Mouse (Mus musculus) embryonic facial prominence, embryonic 10.5 days (tissue): ENCODE measurements around the gene Tmprss15. TPM values are rescaled to one million over a fixed set of nuclear protein-coding genes. Genes with fewer than 3 reads are reported as not detected.

ENCODE experiments used
- DNase-seq: peaks from one replicate; pipeline ENCODE4 v3.0.0-alpha.2; 2017; ENCODE audit warnings: low spot score
- H3K27ac ChIP-seq: fragments of 300-500 bp; sonication (generic); replicated peaks from 2 replicates; pipeline ENCODE4 v1.5.1; 2016; ENCODE audit warnings: mild to moderate bottlenecking
- H3K27me3 ChIP-seq: fragments of 300-500 bp; sonication (generic); replicated peaks from 2 replicates; pipeline ENCODE4 v1.6.1; 2016; ENCODE audit warnings: low read depth, mild to moderate bottlenecking; ENCODE audit not compliant: poor library complexity, severe bottlenecking
- H3K36me3 ChIP-seq: fragments of 300-500 bp; sonication (generic); replicated peaks from 2 replicates; pipeline ENCODE4 v1.6.1; 2016; ENCODE audit warnings: mild to moderate bottlenecking, moderate library complexity
- H3K4me1 ChIP-seq: fragments of 300-500 bp; sonication (generic); 2 replicates; pipeline ENCODE4 v1.6.1; 2016
- H3K4me3 ChIP-seq: fragments of 300-500 bp; sonication (generic); 2 replicates; pipeline ENCODE4 v1.5.1; 2016; ENCODE audit warnings: mild to moderate bottlenecking, moderate library complexity
- H3K9me3 ChIP-seq: fragments of 300-500 bp; sonication (generic); 2 replicates; pipeline ENCODE4 v1.6.1; 2016; ENCODE audit warnings: mild to moderate bottlenecking
- WGBS: fragments of 180-500 bp; shearing (Covaris S2); methylation state at CpG from one replicate; pipeline ENCODE4 v1.1.7; 2016; 5-methylcytosine and 5-hydroxymethylcytosine counted together
- polyA plus RNA-seq: library from polyadenylated mRNA; unstranded; fragments of >200 nt; fragmentation: Nextera tagmentation; extraction: Ambion mirVana; gene quantifications from 2 replicates; pipeline ENCODE4 v1.2.1, GENCODE M21; 2016

Tmprss15 gene
- 0.04 TPM in 1 of 2 replicates, not detected in the other for polyA plus RNA-seq

DNA sequence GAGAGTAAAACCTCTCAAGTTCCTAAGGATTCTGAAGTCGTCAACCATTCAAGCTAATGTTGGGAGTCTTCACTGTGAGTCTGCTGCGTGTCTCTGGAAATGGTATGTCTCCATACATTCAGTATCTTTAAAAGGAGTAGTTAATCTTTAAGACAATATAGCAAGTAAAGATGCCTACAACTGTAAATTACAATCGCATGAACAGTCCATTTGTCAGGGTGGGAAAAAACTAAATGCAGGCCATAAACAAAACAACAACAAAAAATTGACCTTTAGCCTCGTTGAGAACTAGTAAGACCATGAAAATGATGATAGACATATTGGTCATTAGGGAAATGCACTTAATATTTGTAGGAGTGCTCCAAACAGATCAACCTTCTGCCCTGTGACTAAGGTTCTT lies at the start of gene Tmprss15:
Tmprss15 (minus strand) TSS at position 101 of the 400 bp plus-strand sequence.
- DNase-seq: no peak
- Histone ChIP-seq H3K27me3 (no peaks in the 10 kb centered on the region), H3K4me3 (no peak within 1 kb of the TSS), H3K9me3 (no peaks in the 10 kb centered on the region), H3K4me1 (no peaks in the 10 kb centered on the region), H3K36me3 (no peaks in the 10 kb centered on the region), H3K27ac (no peak within 1 kb of the TSS)
- WGBS: 90% methylated on average over 4 of the region's 4 CpGs

DNA sequence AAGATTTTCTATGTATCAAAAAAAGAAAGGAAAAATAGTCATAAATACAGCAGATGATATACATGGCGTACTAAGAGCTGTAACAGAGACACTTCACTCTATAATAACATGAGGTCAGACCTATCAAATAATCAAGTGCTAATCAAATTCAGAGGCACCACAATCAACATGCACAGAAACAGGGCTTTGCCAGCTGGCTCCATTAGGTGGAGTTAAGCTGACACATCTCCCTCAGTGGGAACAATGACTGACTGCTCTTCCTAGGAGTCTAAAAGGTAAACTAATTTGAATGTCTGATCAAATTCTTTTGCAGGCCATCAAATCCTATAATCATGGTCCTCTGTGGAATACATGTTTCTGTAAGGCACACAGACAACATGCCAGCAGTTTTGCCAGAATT lies 24.0 kb upstream of the Tmprss15 start:
- Histone ChIP-seq H3K36me3 (no peaks in the 10 kb centered on the region), H3K27ac (no peak overlapping the region), H3K27me3 (no peaks in the 10 kb centered on the region), H3K9me3 (no peaks in the 10 kb centered on the region), H3K4me3 (no peak overlapping the region), H3K4me1 (peaks cover 8% of the 10 kb centered on the region; the same call in 1 of the 2 replicates)
- 75% methylated on average over 1 of the region's 1 CpGs for WGBS
- DNase-seq: no peak

DNA sequence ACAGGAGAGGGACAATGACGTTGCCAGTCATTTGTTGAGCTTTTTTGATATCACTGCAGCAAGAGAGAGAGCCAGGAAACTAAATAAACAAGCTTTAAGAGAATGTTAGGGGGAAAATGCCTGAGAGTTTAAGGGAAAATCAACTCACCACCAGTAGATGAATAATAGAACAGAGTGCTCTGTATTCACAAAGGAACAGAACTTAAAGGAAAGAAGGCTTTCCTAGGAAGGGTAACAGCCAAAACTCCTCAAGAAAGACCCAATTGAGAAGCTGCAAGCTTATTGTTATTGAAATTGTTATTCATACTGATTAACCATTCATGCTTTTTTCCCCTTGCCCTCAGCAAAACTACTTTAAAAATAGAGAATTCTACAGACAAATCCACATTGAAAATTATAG lies 18.6 kb upstream of the Tmprss15 start:
- Histone ChIP-seq H3K4me1 (0 out of 2 replicates have a peak, but pooled peaks cover 3% of the 10 kb centered on the region), H3K27ac (no peak overlapping the region)
- 43% methylated on average over 1 of the region's 1 CpGs for WGBS

DNA sequence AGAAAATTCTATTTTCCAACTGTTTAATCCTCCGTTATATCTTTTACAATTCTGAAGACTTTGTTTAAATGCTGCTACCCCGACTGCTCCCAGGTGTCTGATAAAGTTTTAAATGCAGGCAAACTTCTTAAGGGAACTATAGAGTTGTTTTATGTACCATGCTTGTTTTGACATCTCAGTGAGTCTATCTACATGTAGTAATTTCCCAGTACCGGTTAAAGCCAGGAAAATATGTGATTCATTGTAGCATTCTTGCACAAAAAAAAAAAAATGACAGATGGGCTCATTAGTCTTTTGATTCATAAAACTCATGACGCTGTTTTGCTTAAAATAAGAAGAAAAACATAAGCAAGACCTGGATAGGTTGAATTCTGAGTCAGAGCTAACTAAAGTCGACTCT lies 18.1 kb upstream of the Tmprss15 start:
- H3K36me3 ChIP-seq: no peaks in the 10 kb centered on the region
- no peaks in the 10 kb centered on the region for H3K27me3 ChIP-seq
- 87% methylated on average over 5 of the region's 5 CpGs for WGBS
- H3K9me3 ChIP-seq: no peaks in the 10 kb centered on the region
- H3K4me3 ChIP-seq: no peak overlapping the region
- 0 out of 2 replicates have a peak, but pooled peaks cover under 1% of the 10 kb centered on the region for H3K4me1 ChIP-seq
- DNase-seq: no peak
- H3K27ac ChIP-seq: no peak overlapping the region

More for the DNA sequence above, 18.6 kb upstream of the Tmprss15 start:
- Histone ChIP-seq H3K4me3 (no peak overlapping the region), H3K36me3 (no peaks in the 10 kb centered on the region), H3K9me3 (no peaks in the 10 kb centered on the region), H3K27me3 (no peaks in the 10 kb centered on the region)
- no peak for DNase-seq

DNA sequence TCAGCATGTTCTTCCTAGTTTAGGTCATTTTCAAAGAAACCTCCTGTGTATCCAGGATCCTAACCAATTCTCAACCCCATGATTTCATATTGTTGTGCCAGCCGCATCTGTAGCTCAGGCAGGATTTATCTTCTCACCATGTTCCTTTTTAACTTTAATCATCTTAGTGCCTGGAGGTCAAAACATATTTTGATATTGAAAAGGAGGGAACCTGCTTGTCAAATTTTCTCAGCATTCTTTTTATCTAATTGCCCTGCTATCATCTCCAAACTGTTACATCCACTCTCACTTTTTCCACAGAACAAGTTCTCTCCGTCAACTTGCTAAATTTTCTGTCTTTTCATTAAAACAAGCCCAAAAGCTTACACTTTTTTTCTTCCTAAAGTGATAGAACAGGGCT lies 9.4 kb upstream of the Tmprss15 start:
- WGBS: 88% methylated on average over 2 of the region's 2 CpGs
- H3K9me3 ChIP-seq: no peaks in the 10 kb centered on the region
- no peaks in the 10 kb centered on the region for H3K27me3 ChIP-seq
- no peak overlapping the region for H3K27ac ChIP-seq
- no peak overlapping the region for H3K4me3 ChIP-seq
- H3K36me3 ChIP-seq: no peaks in the 10 kb centered on the region
- no peaks in the 10 kb centered on the region for H3K4me1 ChIP-seq
- no peak for DNase-seq

DNA sequence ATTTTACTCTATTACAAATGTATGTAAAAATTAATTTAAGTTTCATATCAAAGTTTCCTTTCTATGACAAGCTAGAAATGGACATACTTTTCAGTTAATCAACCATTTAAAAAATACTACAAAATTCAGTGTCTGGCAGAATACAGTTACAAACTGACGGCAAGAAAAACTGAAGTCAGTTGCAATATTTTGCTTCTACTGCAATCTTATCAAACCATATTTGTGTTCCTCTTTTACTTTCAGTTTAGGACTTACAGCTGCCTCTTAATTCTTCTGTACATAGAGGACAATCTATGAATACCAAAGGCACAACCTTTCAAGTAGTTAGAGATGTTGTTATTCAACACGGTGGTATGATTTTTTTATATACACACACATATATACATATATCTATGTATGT lies 7.4 kb upstream of the Tmprss15 start:
- Histone ChIP-seq H3K4me1 (no peaks in the 10 kb centered on the region), H3K27me3 (no peaks in the 10 kb centered on the region), H3K36me3 (no peaks in the 10 kb centered on the region), H3K27ac (no peak overlapping the region), H3K4me3 (no peak overlapping the region), H3K9me3 (no peaks in the 10 kb centered on the region)
- 94% methylated on average over 2 of the region's 2 CpGs for WGBS
- no peak for DNase-seq

DNA sequence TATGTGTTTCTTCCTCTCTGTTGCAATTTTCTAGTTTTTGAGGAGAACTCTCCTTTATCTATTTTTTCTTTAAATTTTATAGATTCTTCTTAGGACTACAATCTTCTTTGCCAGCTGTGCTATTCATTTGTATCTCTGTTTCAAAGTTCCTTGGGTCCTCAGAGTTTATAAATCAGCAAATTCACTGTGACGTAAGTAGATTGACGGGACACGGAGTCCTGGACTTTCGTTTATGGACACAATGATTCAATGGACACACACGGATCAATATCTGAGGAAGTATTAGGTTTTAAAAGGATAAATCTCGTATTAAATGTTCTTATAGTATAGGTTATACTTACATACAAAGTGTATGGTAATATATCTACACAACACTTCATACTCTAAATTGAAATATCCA lies 4.3 kb downstream of the Tmprss15 start:
- H3K36me3 ChIP-seq: no peaks in the 10 kb centered on the region
- whole genome bisulfite sequencing: 91% methylated on average over 6 of the region's 6 CpGs
- no peaks in the 10 kb centered on the region for H3K4me1 ChIP-seq
- no peaks in the 10 kb centered on the region for H3K27me3 ChIP-seq
- no peak for DNase-seq
- H3K9me3 ChIP-seq: no peaks in the 10 kb centered on the region
- no peak overlapping the region for H3K4me3 ChIP-seq
- no peak overlapping the region for H3K27ac ChIP-seq

DNA sequence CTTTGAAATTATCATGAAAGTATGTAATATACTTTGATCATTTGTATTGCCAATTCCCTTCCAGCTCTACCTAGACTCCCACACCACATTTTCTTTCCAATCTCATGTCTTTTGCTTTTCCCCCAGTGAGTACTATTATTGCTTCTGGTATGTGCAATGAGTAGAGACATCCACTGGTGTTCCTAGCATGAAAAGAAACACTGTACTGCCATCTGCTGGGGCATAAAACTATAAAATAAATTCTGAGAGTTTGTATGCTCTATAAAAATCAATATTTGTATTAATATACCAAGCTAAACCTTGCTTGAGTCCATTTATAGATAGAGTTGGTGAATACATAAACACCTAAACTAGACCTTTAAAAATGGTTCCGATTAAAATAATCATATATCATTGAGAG lies 27.0 kb downstream of the Tmprss15 start:
- H3K27me3 ChIP-seq: no peaks in the 10 kb centered on the region
- H3K4me3 ChIP-seq: no peak overlapping the region
- H3K27ac ChIP-seq: no peak overlapping the region
- no peaks in the 10 kb centered on the region for H3K9me3 ChIP-seq
- no peak for DNase-seq
- no peaks in the 10 kb centered on the region for H3K4me1 ChIP-seq
- 93% methylated on average over 1 of the region's 1 CpGs for WGBS
- H3K36me3 ChIP-seq: no peaks in the 10 kb centered on the region

DNA sequence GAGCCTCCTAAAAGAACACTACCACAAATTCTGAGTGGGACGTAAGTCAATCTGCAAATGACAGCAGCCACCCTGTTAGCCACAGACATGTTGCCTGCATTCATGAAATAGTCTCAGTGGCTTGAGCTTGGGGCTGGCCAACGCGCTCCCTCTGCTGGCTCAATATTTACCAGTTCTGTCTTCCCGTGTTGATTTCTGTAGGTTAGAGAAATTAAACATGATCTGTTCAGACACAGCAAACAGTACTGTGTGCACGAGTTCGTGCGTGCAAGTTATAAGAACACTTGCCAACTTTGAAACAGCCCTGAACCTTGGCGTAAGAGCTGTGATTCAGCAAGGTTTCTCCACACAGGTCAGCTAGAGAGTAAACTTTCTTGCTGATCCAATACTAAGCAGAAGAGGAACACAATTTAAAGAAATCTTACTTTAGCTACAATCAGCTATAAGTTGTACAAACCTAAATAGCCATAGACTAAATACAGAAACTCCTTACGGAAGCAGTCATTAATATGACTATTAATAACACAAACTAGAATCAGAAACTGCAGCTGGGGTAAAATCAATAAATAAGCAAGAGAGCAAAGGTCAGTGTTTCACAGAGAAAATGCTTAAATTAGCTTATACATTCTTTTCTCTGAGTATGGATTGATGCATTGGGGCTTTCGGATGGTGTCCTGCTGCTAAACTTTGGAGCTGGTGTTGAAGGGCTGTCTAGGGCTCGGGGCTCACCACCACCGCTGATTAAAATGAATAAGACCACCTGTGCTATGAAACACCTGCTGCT lies 31.9 kb downstream of the Tmprss15 start:
- peak; percentile 31 for DNase-seq
- Histone ChIP-seq H3K27ac (no peak overlapping the region), H3K9me3 (no peaks in the 10 kb centered on the region), H3K36me3 (no peaks in the 10 kb centered on the region), H3K27me3 (no peaks in the 10 kb centered on the region), H3K4me3 (no peak overlapping the region), H3K4me1 (no peaks in the 10 kb centered on the region)
- WGBS: 69% methylated on average over 12 of the region's 12 CpGs

DNA sequence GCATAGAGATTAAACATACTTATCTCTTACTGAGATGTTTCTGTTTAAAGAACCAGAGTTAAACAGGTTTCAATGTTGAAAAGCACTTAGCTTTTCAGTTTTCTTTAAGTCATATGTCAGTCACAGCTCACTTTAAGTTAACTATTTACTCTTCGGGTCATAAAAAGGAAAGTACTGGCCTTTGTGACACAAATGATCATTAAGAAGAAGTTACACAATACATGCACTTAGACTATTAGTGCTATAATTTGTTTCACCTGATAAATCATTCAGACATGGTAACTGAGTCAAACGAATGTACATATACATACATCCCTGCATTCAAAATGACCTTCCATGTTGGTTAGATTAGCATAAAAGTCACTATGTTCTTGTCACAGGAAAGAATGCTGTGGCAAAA lies 58.3 kb downstream of the Tmprss15 start:
- no peaks in the 10 kb centered on the region for H3K36me3 ChIP-seq
- no peaks in the 10 kb centered on the region for H3K27me3 ChIP-seq
- no peaks in the 10 kb centered on the region for H3K9me3 ChIP-seq
- H3K4me1 ChIP-seq: no peaks in the 10 kb centered on the region
- WGBS: 86% methylated on average over 2 of the region's 2 CpGs
- no peak overlapping the region for H3K27ac ChIP-seq
- DNase-seq: no peak
- H3K4me3 ChIP-seq: no peak overlapping the region

DNA sequence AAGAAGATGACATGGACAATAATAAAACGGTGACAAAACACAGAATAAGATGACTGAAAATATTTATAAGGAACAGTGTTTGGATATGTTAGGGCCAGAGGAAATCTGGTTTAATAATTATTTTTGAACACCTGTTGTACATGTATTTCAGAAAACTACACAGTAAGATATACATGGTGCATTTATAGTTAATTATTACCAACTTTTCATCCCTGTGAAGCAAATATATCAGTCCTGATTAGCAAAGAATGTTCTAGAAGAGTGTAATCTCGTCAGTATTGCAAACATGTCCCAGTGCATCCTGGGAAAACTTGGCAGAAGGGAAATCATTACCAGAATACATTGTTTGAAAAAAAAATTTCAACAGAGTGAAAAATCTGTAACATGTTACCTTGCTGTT lies 88.1 kb downstream of the Tmprss15 start:
- Histone ChIP-seq H3K9me3 (no peaks in the 10 kb centered on the region), H3K36me3 (no peaks in the 10 kb centered on the region), H3K27me3 (no peaks in the 10 kb centered on the region), H3K4me3 (no peak overlapping the region), H3K27ac (no peak overlapping the region), H3K4me1 (no peaks in the 10 kb centered on the region)
- DNase-seq: no peak
- 83% methylated on average over 2 of the region's 2 CpGs for WGBS

DNA sequence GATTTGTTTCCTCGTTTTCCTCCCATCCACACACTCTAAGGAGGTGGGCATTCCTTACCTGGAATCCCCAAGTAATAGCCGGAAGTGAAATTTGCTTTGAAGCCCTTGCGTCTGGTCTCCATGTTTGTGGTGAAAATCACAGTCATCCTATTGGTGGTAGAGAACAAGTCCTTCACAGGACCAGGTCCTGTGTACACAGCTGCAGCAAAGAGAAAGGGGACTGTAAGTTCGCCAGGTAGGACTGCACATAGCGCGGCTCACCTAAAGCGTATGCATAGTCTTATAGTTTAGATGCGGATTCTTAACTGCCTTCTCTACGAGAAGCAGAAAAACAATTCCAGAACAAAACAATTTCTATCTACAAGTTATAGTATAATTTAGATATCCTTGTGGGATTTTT lies 89.2 kb downstream of the Tmprss15 start:
- H3K36me3 ChIP-seq: no peaks in the 10 kb centered on the region
- H3K27me3 ChIP-seq: no peaks in the 10 kb centered on the region
- no peak overlapping the region for H3K27ac ChIP-seq
- no peak for DNase-seq
- WGBS: 89% methylated on average over 9 of the region's 9 CpGs
- no peaks in the 10 kb centered on the region for H3K4me1 ChIP-seq
- H3K4me3 ChIP-seq: no peak overlapping the region
- no peaks in the 10 kb centered on the region for H3K9me3 ChIP-seq

DNA sequence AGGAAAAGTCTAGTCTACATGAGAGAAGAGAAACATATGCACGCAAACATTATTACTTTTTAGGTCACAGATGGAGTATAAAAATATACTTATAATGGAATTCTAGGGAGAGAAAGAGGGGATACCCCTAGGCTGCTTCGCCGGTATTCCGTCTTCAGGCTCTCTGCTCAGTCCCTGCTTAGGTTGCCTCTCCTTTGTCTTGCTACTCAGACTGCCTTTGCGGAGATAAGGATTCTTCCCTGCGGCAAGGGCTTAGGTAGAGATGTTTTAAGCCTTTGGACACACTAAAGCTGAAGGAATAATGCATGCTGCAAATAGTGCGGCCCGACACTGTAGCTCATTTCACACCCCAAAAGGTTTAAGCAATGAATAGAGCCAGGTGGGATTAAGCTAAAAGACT lies 114.5 kb downstream of the Tmprss15 start:
- Histone ChIP-seq H3K4me3 (no peak overlapping the region), H3K27me3 (no peaks in the 10 kb centered on the region), H3K9me3 (no peaks in the 10 kb centered on the region), H3K36me3 (no peaks in the 10 kb centered on the region), H3K4me1 (no peaks in the 10 kb centered on the region), H3K27ac (no peak overlapping the region)
- 54% methylated on average over 8 of the region's 8 CpGs for WGBS
- no peak for DNase-seq
